Mouse (Mus musculus): ENCODE measurements at regions not wholly inside any gene's neighbourhood (a gene's known extent, or its start where the extent isn't known, plus 50 kb on each side); places are given as distances from the start of the nearest gene placed in this dataset.

DNA sequence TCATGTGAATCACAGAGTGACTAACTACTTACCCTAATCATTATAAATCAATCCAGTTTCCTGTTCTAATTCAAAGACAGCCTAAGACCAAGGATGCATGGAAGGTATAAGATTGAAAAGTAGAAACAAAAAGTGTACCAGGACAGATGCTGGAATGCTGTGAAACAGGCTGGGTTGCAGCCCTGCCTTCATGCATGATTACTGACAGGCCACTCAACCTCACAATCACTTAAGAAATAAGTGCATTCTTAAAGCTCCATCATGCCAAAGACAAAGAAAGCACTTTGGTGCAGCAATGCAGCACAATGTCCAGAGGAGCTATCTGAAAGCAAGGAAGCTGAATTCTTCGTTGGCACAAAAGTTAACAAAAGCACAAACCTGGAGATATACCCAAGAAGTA, 2810.4 kb downstream of the 9330182O14Rik start:
- Histone ChIP-seq H3K27me3 (ENCODE audit: control insufficient read depth in 1 of 2, insufficient read depth in 2 of 2, low read length in 2 of 2) (0 out of 4 replicates have a peak, but pooled peaks cover 0 to 1% of the 10 kb centered on the region in 2 experiments), H3K9ac (ENCODE audit: control insufficient read depth, low read depth, low read length, poor library complexity, severe bottlenecking) (no peak overlapping the region), H3K4me1 (ENCODE audit: control insufficient read depth in 1 of 2, insufficient read depth in 2 of 2, low read length in 2 of 2) (no peaks in the 10 kb centered on the region), H3K4me3 (ENCODE audit: control insufficient read depth in 1 of 2, insufficient read depth in 1 of 2, low read depth in 2 of 2, low read length in 2 of 2) (no peak overlapping the region), H3K27ac (ENCODE audit: control insufficient read depth, low read depth, low read length) (no peak overlapping the region), H3K36me3 (ENCODE audit: control insufficient read depth in 1 of 2, insufficient read depth in 2 of 2, low read length in 2 of 2) (no peaks in the 10 kb centered on the region), H3K9me3 (replicated peaks; ENCODE audit: insufficient read depth, low read length) (no peaks in the 10 kb centered on the region), H3K79me2 (ENCODE audit: control insufficient read depth, insufficient read depth, low read length, poor library complexity) (no peaks in the 10 kb centered on the region)
- TF ChIP-seq KAT2A (conservative IDR thresholded peaks at IDR 0.05; ENCODE audit: low read depth, low read length) (no peak), JUND (IDR thresholded peaks at IDR 0.05; ENCODE audit: low read depth, low read length) (no peak), MAZ (IDR thresholded peaks at IDR 0.05; ENCODE audit: low read depth, low read length) (no peak), ZKSCAN1 (IDR thresholded peaks at IDR 0.05; ENCODE audit: low read depth, low read length) (no peak), NELFE (IDR thresholded peaks at IDR 0.05; ENCODE audit: low read depth, low read length) (no peak)
- no peak for DNase-seq (ENCODE audit: low read depth, low spot score)

DNA sequence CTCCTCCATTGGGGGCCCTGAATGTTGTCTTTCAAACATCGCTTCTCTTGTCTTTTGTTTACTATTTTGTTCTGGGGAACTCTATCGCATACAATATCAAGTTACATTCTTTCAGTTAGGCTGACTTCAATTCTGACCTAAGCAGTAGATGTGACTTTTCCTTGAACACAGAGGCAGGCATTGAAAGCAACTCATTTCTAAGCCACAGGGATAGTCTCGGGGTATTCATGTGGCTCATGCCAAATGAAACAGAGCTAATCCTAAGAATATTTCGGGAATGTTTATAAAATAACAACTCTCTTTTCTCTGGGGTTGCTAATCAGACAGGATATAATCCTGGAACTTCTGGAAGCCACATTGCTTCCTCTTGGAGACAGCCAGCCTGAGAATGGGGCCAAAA, 2821.0 kb downstream of the 9330182O14Rik start:
- H3K9ac ChIP-seq (ENCODE audit: control insufficient read depth, low read depth, low read length, poor library complexity, severe bottlenecking): no peak overlapping the region
- no peaks in the 10 kb centered on the region for H3K79me2 ChIP-seq (ENCODE audit: control insufficient read depth, insufficient read depth, low read length, poor library complexity)
- H3K36me3 ChIP-seq (ENCODE audit: control insufficient read depth in 1 of 2, insufficient read depth in 2 of 2, low read length in 2 of 2): no peaks in the 10 kb centered on the region
- H3K4me3 ChIP-seq (ENCODE audit: control insufficient read depth in 1 of 2, insufficient read depth in 1 of 2, low read depth in 2 of 2, low read length in 2 of 2): no peak overlapping the region
- no peak for DNase-seq (ENCODE audit: low read depth, low spot score)
- TF ChIP-seq ETS1 (IDR thresholded peaks at IDR 0.05; ENCODE audit: low read depth, low read length) (no peak), GATA1 (IDR thresholded peaks at IDR 0.05; ENCODE audit: low read depth, low read length) (no peak), ZMIZ1 (IDR thresholded peaks at IDR 0.05; ENCODE audit: low read depth, low read length) (no peak), TCF12 (IDR thresholded peaks at IDR 0.05; ENCODE audit: low read depth, low read length) (no peak), MAZ (IDR thresholded peaks at IDR 0.05; ENCODE audit: low read depth, low read length) (no peak), MYC (IDR thresholded peaks at IDR 0.05; ENCODE audit: low read depth, low read length) (no peak), ZKSCAN1 (IDR thresholded peaks at IDR 0.05; ENCODE audit: low read depth, low read length) (no peak), JUND (IDR thresholded peaks at IDR 0.05; ENCODE audit: low read depth, low read length) (no peak)
- no peaks in the 10 kb centered on the region; a peak in 3 of 4 replicates for H3K27me3 ChIP-seq (ENCODE audit: control insufficient read depth in 1 of 2, insufficient read depth in 2 of 2, low read length in 2 of 2)
- no peaks in the 10 kb centered on the region for H3K9me3 ChIP-seq (replicated peaks; ENCODE audit: insufficient read depth, low read length)
- H3K27ac ChIP-seq (ENCODE audit: control insufficient read depth, low read depth, low read length): no peak overlapping the region
- no peaks in the 10 kb centered on the region for H3K4me1 ChIP-seq (ENCODE audit: control insufficient read depth in 1 of 2, insufficient read depth in 2 of 2, low read length in 2 of 2)

DNA sequence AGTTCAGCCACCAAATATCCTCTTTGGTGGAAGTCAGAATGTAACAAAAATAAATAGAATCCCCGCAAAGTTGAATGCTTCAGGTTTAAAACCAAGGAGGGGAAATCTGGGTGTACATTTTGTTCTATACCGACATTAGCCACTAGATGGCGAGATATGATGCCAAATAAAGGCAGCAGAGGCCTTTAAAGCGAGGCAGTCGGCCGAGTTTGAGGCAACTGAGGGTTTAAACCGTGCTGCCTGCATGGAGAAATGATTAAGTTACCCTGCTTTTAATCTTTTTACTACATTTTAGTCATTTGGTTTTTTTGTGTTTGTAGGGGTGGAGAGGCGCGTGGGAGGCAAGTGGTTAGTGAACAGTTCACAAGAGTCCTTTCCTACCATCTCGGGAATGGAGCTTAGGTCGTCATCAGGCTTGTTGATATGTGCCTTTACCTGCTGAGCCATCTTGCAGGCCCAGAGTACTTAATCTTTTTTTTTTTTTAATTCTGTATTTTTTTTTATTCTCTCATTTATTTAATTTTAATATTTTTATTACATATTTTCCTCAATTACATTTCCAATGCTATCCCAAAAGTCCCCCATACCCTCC, 2828.7 kb downstream of the 9330182O14Rik start:
- peak overlapping the region; percentile 37 for H3K9ac ChIP-seq (ENCODE audit: control insufficient read depth, low read depth, low read length, poor library complexity, severe bottlenecking)
- no peaks in the 10 kb centered on the region; a peak in 1 of 4 replicates for H3K36me3 ChIP-seq (ENCODE audit: control insufficient read depth in 1 of 2, insufficient read depth in 2 of 2, low read length in 2 of 2)
- no peak for TF ChIP-seq BHLHE40 (IDR thresholded peaks at IDR 0.05; ENCODE audit: borderline replicate concordance, low read depth, low read length)
- TF ChIP-seq MEF2A (IDR thresholded peaks at IDR 0.05; ENCODE audit: extremely low read depth, insufficient replicate concordance, low read depth, low read length, poor library complexity, severe bottlenecking): no peak
- no peak for TF ChIP-seq USF2 (IDR thresholded peaks at IDR 0.05; ENCODE audit: borderline replicate concordance in 1 of 2, insufficient read depth in 1 of 2, low read depth in 1 of 2, low read length in 2 of 2)
- TF ChIP-seq ZC3H11A (IDR thresholded peaks at IDR 0.05; ENCODE audit: low read depth, low read length): peak; percentile 99
- peak; percentile 9; the same call in 1 of the 2 replicates for TF ChIP-seq ZNF384 (IDR thresholded peaks at IDR 0.05; ENCODE audit: low read depth, low read length)
- TF ChIP-seq SIN3A (IDR thresholded peaks at IDR 0.05; ENCODE audit: low read length): peak; percentile 63; the same call in 1 of the 2 replicates
- TF ChIP-seq MAX (IDR thresholded peaks at IDR 0.05; ENCODE audit: low read length): no peak
- peak; percentile 23; the same call in 1 of the 2 replicates for TF ChIP-seq HCFC1 (IDR thresholded peaks at IDR 0.05; ENCODE audit: low read depth, low read length)
- 0 out of 2 replicates have a peak, but pooled peaks have one; percentile 10 for TF ChIP-seq ZKSCAN1 (IDR thresholded peaks at IDR 0.05; ENCODE audit: low read depth, low read length)
- no peak for TF ChIP-seq TCF12 (IDR thresholded peaks at IDR 0.05; ENCODE audit: low read depth, low read length)
- TF ChIP-seq TBP (IDR thresholded peaks at IDR 0.05; ENCODE audit: low read depth, low read length): no peak
- TF ChIP-seq SMC3 (IDR thresholded peaks at IDR 0.05; ENCODE audit: low read depth, low read length): peak; percentile 99
- TF ChIP-seq E2F4 (IDR thresholded peaks at IDR 0.05; ENCODE audit: borderline replicate concordance, low read depth, low read length): no peak
- no peak for TF ChIP-seq MAFK (IDR thresholded peaks at IDR 0.05; ENCODE audit: borderline replicate concordance, low read depth, low read length)
- peak; percentile 99 for TF ChIP-seq RAD21 (IDR thresholded peaks at IDR 0.05; ENCODE audit: low read depth, low read length)
- peak; percentile 69 to 97 (median 79) for TF ChIP-seq CTCF (IDR thresholded peaks at IDR 0.05 in 2 of 3, conservative IDR thresholded peaks at IDR 0.05 in 1 of 3; ENCODE audit: control insufficient read depth in 1 of 3, insufficient read depth in 1 of 3, low read depth in 2 of 3, low read length in 3 of 3, poor library complexity in 1 of 3, severe bottlenecking in 1 of 3)
- no peaks in the 10 kb centered on the region for H3K9me3 ChIP-seq (replicated peaks; ENCODE audit: insufficient read depth, low read length)
- H3K79me2 ChIP-seq (ENCODE audit: control insufficient read depth, insufficient read depth, low read length, poor library complexity): no peaks in the 10 kb centered on the region
- H3K27me3 ChIP-seq (ENCODE audit: control insufficient read depth in 1 of 2, insufficient read depth in 2 of 2, low read length in 2 of 2): no peaks in the 10 kb centered on the region
- H3K4me1 ChIP-seq (ENCODE audit: control insufficient read depth in 1 of 2, insufficient read depth in 2 of 2, low read length in 2 of 2): no peaks in the 10 kb centered on the region
- no peak overlapping the region for H3K27ac ChIP-seq (ENCODE audit: control insufficient read depth, low read depth, low read length)
- DNase-seq (ENCODE audit: low read depth, low spot score): peak; percentile 91
- H3K4me3 ChIP-seq (ENCODE audit: control insufficient read depth in 1 of 2, insufficient read depth in 1 of 2, low read depth in 2 of 2, low read length in 2 of 2): peak overlapping the region in 1 of 2 experiments; percentile 35; a peak in 3 of 4 replicates
